Mouse (Mus musculus): ENCODE measurements around the gene Tifa. TPM values are rescaled to one million over a fixed set of nuclear protein-coding genes. Genes with fewer than 3 reads are reported as not detected.

Gene Tifa
- total RNA-seq, 4 experiments from 2014 or later: 1.6 to 2.4 (median 2.1) TPM

GRCm38 (mm10) chr3:127788038-127788437 lies 1.6 kb upstream of the Tifa start:
- no peak for DNase-seq (ENCODE audit: low spot score)

- no peak for DNase-seq (ENCODE audit: low spot score)
Measured at GRCm38 (mm10) chr3:127788919-127789318, 686 bp upstream of the Tifa start.

- DNase-seq (ENCODE audit: low spot score): peak; percentile 44
Measured at GRCm38 (mm10) chr3:127790234-127791055, 840 bp downstream of the Tifa start.

GRCm38 (mm10) chr3:127791056-127791483 lies 1.5 kb downstream of the Tifa start:
- no peak for DNase-seq (ENCODE audit: low spot score)

- no peak for DNase-seq (ENCODE audit: low spot score)
Measured at GRCm38 (mm10) chr3:127791595-127792561, 2.3 kb downstream of the Tifa start.

- DNase-seq (ENCODE audit: low spot score): no peak
Measured at GRCm38 (mm10) chr3:127793022-127793421, 3.4 kb downstream of the Tifa start.

- no peak for DNase-seq (ENCODE audit: low spot score)
Measured at GRCm38 (mm10) chr3:127795762-127796161, 6.2 kb downstream of the Tifa start.

GRCm38 (mm10) chr3:127796271-127796670 lies 6.7 kb downstream of the Tifa start:
- DNase-seq (ENCODE audit: low spot score): no peak

- no peak for DNase-seq (ENCODE audit: low spot score)
Measured at GRCm38 (mm10) chr3:127801162-127801561, 11.6 kb downstream of the Tifa start.

GRCm38 (mm10) chr3:127802814-127803213 lies 13.2 kb downstream of the Tifa start:
- DNase-seq (ENCODE audit: low spot score): peak; percentile 49

- DNase-seq (ENCODE audit: low spot score): no peak
Measured at GRCm38 (mm10) chr3:127804439-127804838, 14.8 kb downstream of the Tifa start.

GRCm38 (mm10) chr3:127805071-127805470 lies 15.5 kb downstream of the Tifa start:
- no peak for DNase-seq (ENCODE audit: low spot score)

GRCm38 (mm10) chr3:127805991-127806390 lies 16.4 kb downstream of the Tifa start:
- DNase-seq (ENCODE audit: low spot score): no peak

- DNase-seq (ENCODE audit: low spot score): no peak
Measured at GRCm38 (mm10) chr3:127807846-127808245, 18.2 kb downstream of the Tifa start.

- DNase-seq (ENCODE audit: low spot score): no peak
Measured at GRCm38 (mm10) chr3:127809103-127809502, 19.5 kb downstream of the Tifa start.

- no peak for DNase-seq (ENCODE audit: low spot score)
Measured at GRCm38 (mm10) chr3:127817120-127817683, 27.6 kb downstream of the Tifa start.

GRCm38 (mm10) chr3:127818694-127819663 lies 29.4 kb downstream of the Tifa start:
- no peak for DNase-seq (ENCODE audit: low spot score)

- DNase-seq (ENCODE audit: low spot score): no peak
Measured at GRCm38 (mm10) chr3:127820400-127820799, 30.8 kb downstream of the Tifa start.

- DNase-seq (ENCODE audit: low spot score): no peak
Measured at GRCm38 (mm10) chr3:127821209-127821608, 31.6 kb downstream of the Tifa start.
